Mouse (Mus musculus): Measurements from ENCODE around the gene Acot13. TPM values are rescaled to one million over a fixed set of nuclear protein-coding genes. Genes with fewer than 3 reads are reported as not detected.

Gene Acot13
- polyA plus RNA-seq, 1 experiment from 2014 or later: 50.1 TPM

Other genes starting within 250 kb of the Acot13 start
- 20.7 and 21.7 TPM in 2 replicates for gene Ripor2, start 249.4 kb downstream of the Acot13 start, polyA plus RNA-seq (2015; fragmentation: Nextera tagmentation; extraction: Ambion mirVana)
- not detected in 2 replicates for gene Armh2, start 90.3 kb downstream of the Acot13 start, polyA plus RNA-seq (2015; fragmentation: Nextera tagmentation; extraction: Ambion mirVana)
- 26.3 and 26.7 TPM in 2 replicates for gene Gmnn, start 69.6 kb downstream of the Acot13 start, polyA plus RNA-seq (2015; fragmentation: Nextera tagmentation; extraction: Ambion mirVana)
- 20.7 and 21.4 TPM in 2 replicates for gene BC005537, start 29.9 kb downstream of the Acot13 start, polyA plus RNA-seq (2015; fragmentation: Nextera tagmentation; extraction: Ambion mirVana)
- 40.1 and 45.2 TPM in 2 replicates for gene Tdp2, start 139 bp upstream of the Acot13 start, polyA plus RNA-seq (2015; fragmentation: Nextera tagmentation; extraction: Ambion mirVana)
- 4.4 and 5.4 TPM in 2 replicates for gene D130043K22Rik, start 13.6 kb upstream of the Acot13 start, polyA plus RNA-seq (2015; fragmentation: Nextera tagmentation; extraction: Ambion mirVana)
- gene Aldh5a1, start 106.1 kb upstream of the Acot13 start, polyA plus RNA-seq (2015; fragmentation: Nextera tagmentation; extraction: Ambion mirVana): 8.5 and 8.9 TPM in 2 replicates
- 1.9 and 2.1 TPM in 2 replicates for gene Gpld1, start 111.6 kb upstream of the Acot13 start, polyA plus RNA-seq (2015; fragmentation: Nextera tagmentation; extraction: Ambion mirVana)
- 15.6 and 16.7 TPM in 2 replicates for gene Mrs2, start 188.8 kb upstream of the Acot13 start, polyA plus RNA-seq (2015; fragmentation: Nextera tagmentation; extraction: Ambion mirVana)
- 0.82 and 1.8 TPM in 2 replicates for gene Dcdc2a, start 224.5 kb upstream of the Acot13 start, polyA plus RNA-seq (2015; fragmentation: Nextera tagmentation; extraction: Ambion mirVana)

Measured in neural tube, embryonic 13.5 days (tissue).